Mouse (Mus musculus): ENCODE measurements around the gene Mapk14. TPM values are rescaled to one million over a fixed set of nuclear protein-coding genes. Genes with fewer than 3 reads are reported as not detected.

The Mapk14 gene
- total RNA-seq (2021), result 10 to 100 TPM; 47.3 to 51.1 TPM

- DNase-seq, result peak; percentile 100
- intact Hi-C loops (cut with DNase I), result loop anchor here (2.0 to 5.0 kb wide), 3 partner anchors 51 to 236 kb away; no protein-coding TSS in a partner anchor
Measured at GRCm38 (mm10) chr17:28690776-28691686, at the start of gene Mapk14. Gene Mapk14, plus strand, starts transcription at chr17:28691329.

GRCm38 (mm10) chr17:28643697-28644096 is 47.4 kb upstream of the Mapk14 start:
- intact Hi-C loops (cut with DNase I), result no loop called here
- no peak for DNase-seq

GRCm38 (mm10) chr17:28644112-28644511 is 47.0 kb upstream of the Mapk14 start:
- DNase-seq, result no peak
- intact Hi-C loops (cut with DNase I), result no loop called here

GRCm38 (mm10) chr17:28646221-28646620 is 44.9 kb upstream of the Mapk14 start:
- intact Hi-C loops (cut with DNase I), result no loop called here
- DNase-seq, result no peak

DNA sequence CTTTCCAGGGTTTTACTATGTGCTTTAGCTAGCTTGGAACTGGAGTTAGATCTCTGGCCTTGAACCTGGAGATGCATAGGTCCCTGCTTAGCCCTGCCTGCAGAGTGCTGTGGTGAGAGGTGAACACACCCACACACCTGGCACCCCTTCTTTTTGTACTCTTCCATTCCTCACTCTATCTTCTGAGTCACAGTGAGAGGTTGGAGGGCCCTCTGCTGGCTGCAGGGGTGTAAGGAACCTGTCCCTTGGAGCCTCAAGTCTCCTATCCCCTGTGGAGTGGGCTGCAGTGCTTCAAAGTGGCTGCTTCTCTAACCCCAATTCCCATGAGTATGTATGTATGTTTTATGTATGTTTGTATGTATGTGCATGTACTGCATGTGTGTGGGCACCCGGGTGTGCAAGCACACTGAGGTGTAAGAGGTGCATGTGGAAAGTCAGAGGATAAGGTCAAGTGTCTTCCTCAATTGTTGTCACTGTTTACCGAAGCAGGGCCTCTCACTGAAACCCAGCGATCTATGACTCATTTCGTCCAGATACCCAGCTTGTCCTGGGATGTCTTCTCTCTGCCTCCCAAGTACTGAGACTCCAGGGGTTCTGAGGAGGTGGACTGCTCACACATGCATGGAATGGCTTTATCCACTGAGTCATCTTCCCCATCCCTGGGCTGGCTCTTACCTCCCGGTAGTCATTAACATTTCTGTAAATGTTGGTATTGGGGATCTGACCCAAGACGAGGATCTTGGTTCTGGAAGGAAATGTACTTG is 42.3 kb upstream of the Mapk14 start:
- intact Hi-C loops (cut with DNase I), result loop anchor here (1.0 kb wide), 1 partner anchor 55 kb away; no protein-coding TSS in a partner anchor
- DNase-seq, result peak; percentile 32 to 50

DNA sequence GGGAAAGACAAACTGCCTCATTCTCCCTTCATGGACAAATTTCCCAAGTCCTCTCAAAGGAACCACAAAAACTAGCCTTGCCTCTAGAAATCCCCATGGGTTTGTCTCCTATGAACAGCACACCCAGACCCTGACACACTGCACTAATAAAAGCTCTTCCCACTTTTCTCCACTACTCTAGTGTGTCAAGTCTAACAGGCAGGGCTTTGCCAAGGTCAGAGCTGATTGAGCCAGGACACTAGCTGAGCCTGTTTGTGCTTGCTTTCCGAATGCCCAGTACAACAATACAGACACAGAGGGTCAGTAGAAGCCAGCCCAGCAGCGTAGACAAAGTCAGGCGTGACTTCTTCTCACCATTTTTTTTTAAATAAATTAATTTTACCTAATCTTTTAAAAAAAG is 40.9 kb upstream of the Mapk14 start:
- DNase-seq, result peak; percentile 38 to 39
- intact Hi-C loops (cut with DNase I), result loop anchor here (2.0 kb wide), 1 partner anchor 103 kb away; no protein-coding TSS in a partner anchor

- intact Hi-C loops (cut with DNase I), result no loop called here
- DNase-seq, result no peak
Measured at GRCm38 (mm10) chr17:28657936-28658335, 33.2 kb upstream of the Mapk14 start.

DNA sequence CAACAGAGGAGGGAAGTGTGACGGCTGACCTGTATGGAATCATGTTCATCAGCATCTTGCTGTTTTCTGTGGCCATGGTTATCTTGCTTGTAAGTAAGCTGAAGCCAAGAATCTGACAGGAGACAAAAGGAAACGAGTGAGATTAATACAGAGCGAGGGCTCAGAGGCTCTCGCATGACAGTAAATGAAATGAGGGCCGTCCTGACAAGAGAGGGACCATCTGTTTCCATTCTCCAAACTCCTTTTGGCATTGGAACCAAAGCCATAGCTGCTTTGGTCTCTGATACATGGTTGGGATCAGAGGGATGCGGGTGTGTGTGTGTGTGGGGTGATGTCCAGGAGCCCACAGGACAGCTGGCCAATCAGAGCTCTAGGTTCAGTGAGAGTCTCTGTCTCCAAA is 31.6 kb upstream of the Mapk14 start:
- no peak for DNase-seq
- intact Hi-C loops (cut with DNase I), result no loop called here

DNA sequence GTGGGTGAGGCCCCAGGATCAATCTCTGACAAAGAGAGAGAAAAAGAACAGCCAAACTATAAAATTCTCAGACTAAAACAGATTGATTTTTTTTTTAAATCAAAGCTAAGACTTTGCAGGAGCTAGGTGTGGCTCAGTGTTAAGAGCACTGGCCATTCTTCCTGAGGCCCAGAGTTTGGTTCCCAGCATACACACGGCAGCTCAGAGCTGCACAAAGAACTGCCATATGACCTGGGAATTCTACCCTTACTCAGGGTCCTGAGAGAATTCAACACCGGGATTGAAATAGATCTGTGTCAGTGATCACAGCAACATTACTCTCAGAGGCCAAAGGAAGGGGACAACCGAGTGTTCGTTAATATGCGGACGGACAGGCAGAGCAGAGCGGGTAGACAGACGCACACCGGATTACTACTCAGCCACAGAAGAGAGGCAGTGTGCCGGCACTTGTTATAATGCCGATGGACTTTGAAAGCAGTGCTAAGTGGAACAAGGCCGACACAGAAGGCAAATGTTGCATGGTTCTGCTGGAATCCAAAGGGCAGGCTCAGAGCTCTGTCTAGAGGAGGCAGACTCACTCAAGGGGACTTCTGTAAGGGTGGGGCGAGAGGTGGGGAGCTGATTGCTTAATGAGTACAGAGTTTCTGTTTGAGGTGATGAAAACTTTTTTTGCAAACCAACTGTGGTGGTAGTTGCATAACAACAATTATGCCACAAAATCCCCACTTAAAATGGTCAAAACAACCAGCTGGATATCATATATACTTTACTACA is 8.6 kb upstream of the Mapk14 start:
- no peak for DNase-seq

DNA sequence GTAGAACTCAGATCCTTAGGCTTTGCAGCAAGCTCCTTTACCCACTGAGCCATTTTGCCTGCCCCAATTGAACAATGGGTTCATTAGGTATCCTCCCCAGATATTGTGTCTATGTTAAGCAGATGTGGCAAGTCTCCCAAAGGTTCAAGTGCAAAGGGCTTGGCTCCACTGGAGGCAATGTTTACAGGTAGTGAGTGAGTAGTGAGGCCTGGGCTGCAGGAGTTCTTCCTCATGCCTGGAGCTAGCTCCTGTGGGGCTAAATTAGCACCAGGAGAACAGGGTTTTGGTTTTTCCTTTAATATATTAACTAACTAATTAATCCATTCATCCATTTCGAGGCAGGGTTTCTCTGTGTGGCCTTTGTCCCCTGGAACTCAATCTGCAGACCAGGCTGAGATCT is 7.5 kb upstream of the Mapk14 start:
- DNase-seq, result no peak
- intact Hi-C loops (cut with DNase I), result no loop called here

More for the DNA sequence above, 8.6 kb upstream of the Mapk14 start:
- intact Hi-C loops (cut with DNase I), result no loop called here

DNA sequence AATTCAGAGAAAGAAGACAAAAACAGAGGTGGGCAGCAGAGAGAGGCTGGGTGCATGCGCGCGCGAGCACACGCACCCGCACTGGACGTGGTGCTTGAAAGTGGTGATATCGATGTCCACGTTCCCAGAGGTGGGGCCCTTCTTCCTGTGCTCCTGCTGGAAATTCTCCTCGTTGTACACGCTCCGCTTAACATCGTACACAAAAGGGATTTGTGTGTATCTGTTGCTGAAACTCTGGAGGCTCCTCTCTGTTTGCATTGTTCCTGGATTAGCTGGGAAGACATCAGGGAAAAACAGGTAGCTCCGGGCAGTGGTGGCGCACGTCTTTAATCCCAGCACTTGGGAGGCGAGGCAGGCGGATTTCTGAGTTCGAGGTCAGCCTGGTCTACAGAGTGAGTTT is 6.5 kb upstream of the Mapk14 start:
- no peak for DNase-seq
- intact Hi-C loops (cut with DNase I), result no loop called here

- intact Hi-C loops (cut with DNase I), result no loop called here
- no peak for DNase-seq
Measured at GRCm38 (mm10) chr17:28687354-28687753, 3.8 kb upstream of the Mapk14 start.

DNA sequence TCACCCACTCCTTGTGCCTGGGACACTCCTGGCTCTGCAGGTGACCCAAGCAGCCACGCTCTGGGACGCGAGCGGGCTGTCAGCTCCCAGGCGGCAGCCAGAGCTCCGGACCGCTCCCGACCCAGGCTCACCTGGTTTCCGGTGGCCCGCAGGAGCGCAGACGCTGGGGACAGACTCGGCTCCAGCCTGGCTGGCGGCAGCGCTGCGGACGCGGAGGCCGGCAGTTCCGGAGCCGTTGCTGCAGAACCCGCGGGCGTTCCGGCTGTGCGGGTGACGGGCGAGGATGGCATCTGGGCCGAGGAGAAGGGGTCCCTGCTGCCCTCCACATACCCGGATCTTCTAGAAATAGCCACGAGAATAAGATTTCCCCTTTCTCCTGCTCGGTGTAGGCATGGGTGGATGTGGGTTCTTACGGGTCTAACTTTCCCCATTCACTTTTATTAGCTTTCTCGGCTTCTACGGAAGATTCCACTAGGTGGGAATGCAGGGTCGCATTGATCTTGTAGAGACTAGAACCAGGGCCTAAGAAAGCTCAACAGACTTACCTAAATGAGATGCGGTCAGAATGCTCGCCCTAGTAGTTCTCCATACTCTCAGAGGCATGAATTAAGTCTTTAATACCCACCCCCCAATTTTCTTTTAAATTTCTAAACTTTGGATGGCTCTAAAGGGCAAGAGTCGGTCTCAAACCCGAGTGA is 1.4 kb upstream of the Mapk14 start, which contains the start of gene Slc26a8:
Gene Slc26a8, minus strand, starts transcription at position 648 of the 698 bp plus-strand sequence.
- peak; percentile 22 to 24 for DNase-seq
- intact Hi-C loops (cut with DNase I), result loop anchor here (2.0 to 5.0 kb wide), 3 partner anchors 53 to 237 kb away; no protein-coding TSS in a partner anchor

- intact Hi-C loops (cut with DNase I), result loop anchor here (2.0 to 5.0 kb wide), 4 partner anchors 50 to 235 kb away; partner anchors contain the start of gene Brpf3
- peak; percentile 67 to 75 for DNase-seq
Measured at GRCm38 (mm10) chr17:28691687-28692340, 685 bp downstream of the Mapk14 start.

GRCm38 (mm10) chr17:28692341-28692710 is 1.2 kb downstream of the Mapk14 start:
- intact Hi-C loops (cut with DNase I), result loop anchor here (2.0 to 5.0 kb wide), 3 partner anchors 50 to 185 kb away; partner anchors contain the start of gene Brpf3
- DNase-seq, result peak; percentile 57 to 61

DNA sequence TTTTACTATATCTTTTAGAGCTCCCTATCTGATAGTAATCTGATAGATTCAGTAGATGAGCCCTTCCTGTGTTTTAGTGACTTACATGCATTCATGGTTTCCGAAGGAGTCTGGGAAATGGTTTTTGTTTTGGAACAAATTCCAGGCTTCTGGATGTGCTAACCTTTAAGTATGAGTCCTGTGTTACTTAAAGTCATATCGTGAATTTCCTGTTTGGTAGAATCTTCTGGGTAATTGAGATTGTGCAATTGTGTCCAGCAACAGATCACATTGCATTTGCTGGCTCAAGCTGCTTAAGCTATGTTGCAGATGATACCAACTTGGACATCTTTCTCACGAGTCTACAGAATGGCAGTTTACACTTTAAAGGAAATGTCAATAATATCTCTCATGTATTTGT is 2.0 kb downstream of the Mapk14 start:
- intact Hi-C loops (cut with DNase I), result loop anchor here (2.0 to 5.0 kb wide), 3 partner anchors 49 to 184 kb away; partner anchors contain the start of gene Brpf3
- no peak for DNase-seq

- DNase-seq, result no peak
- intact Hi-C loops (cut with DNase I), result loop anchor here (5.0 kb wide), 2 partner anchors 48 to 183 kb away; no protein-coding TSS in a partner anchor
Measured at GRCm38 (mm10) chr17:28694078-28694477, 2.9 kb downstream of the Mapk14 start.

DNA sequence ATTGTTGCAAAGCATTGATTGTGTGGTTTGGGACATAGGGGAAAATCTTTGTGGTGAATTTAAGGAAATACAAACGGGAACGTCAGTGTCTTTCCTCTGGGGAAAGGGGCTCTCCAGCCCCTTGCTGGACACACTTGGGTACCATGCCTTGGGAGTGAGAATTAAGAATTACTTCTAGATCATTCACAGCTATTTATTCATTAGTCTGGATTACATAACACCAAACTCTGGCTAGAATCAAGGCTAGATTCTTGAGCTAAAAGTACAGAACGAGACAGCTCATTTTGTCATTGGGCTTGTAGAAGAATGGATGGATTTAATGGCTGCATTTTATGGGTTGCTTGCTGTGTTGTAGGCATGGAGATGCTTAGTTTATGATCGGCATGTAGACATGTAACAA is 3.7 kb downstream of the Mapk14 start:
- intact Hi-C loops (cut with DNase I), result loop anchor here (5.0 kb wide), 2 partner anchors 47 to 182 kb away; no protein-coding TSS in a partner anchor
- no peak for DNase-seq

DNA sequence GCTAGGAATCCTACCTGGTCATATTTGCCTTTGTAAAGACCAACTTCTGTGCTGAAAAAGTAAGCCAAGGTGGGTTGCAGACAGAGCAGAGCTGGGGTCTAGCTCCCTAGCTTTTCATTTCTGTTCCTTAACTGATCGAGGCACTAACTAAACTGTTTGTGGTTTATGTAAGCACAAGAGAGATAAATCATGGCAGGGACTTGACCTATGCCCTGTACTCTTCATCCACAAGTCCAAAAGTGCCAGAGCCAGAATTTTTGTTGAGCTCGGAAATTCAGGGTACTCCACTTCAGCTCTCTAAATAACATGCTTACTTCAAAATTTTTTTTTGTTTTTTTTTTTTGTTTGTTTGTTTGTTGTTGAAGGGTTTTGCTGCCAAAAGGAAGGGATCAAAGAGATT is 5.5 kb downstream of the Mapk14 start:
- DNase-seq, result no peak
- intact Hi-C loops (cut with DNase I), result no loop called here

All from heart, postnatal 10 days (tissue).